Mouse (Mus musculus) adrenal gland, postnatal 4 days (tissue): ENCODE results near the gene Ripply1. TPM values are rescaled to one million over a fixed set of nuclear protein-coding genes. Genes with fewer than 3 reads are reported as not detected.

ENCODE experiments used
- DNase-seq, 2 experiments: peaks; one replicate each; pipeline ENCODE4 v3.0.0; 2021 to 2022; ENCODE audit warnings: low spot score in 2 of 2, mixed read lengths in 2 of 2
- long read RNA-seq, 2 experiments: library from polyadenylated mRNA; stranded (forward); transcript quantifications; one replicate each; pipeline ENCODE4 v2.0.0; 2021
- total RNA-seq, 2 experiments: library from RNA; stranded (reverse); gene quantifications; 2 replicates each; pipeline ENCODE4 v1.2.3; 2021

The Ripply1 gene
- under 1 TPM in 1 of 2 experiments, not detected in 1; 0.40 TPM for total RNA-seq
- long read RNA-seq, experiment 1, result 0 reads
- long read RNA-seq, experiment 2, result 0 reads

GRCm38 (mm10) chrX:139782278-139783044 is at the start of gene Ripply1:
TSS of gene Ripply1 (minus strand) at chrX:139782353.
- DNase-seq, result no peak

- no peak for DNase-seq
Observed at GRCm38 (mm10) chrX:139828363-139829092, 46.4 kb upstream of the Ripply1 start.

GRCm38 (mm10) chrX:139826926-139827325 is 44.8 kb upstream of the Ripply1 start:
- DNase-seq, result no peak

GRCm38 (mm10) chrX:139825402-139825801 is 43.2 kb upstream of the Ripply1 start:
- DNase-seq, result no peak

GRCm38 (mm10) chrX:139815201-139815600 is 33.0 kb upstream of the Ripply1 start:
- no peak for DNase-seq

- no peak for DNase-seq
Observed at GRCm38 (mm10) chrX:139814018-139814635, 32.0 kb upstream of the Ripply1 start.

GRCm38 (mm10) chrX:139813299-139814002 is 31.3 kb upstream of the Ripply1 start:
- DNase-seq, result no peak

- no peak for DNase-seq
Observed at GRCm38 (mm10) chrX:139812636-139813298, 30.6 kb upstream of the Ripply1 start.

GRCm38 (mm10) chrX:139808501-139808900 is 26.3 kb upstream of the Ripply1 start:
- no peak for DNase-seq

GRCm38 (mm10) chrX:139808085-139808484 is 25.9 kb upstream of the Ripply1 start:
- DNase-seq, result no peak

GRCm38 (mm10) chrX:139807391-139807790 is 25.2 kb upstream of the Ripply1 start:
- DNase-seq, result no peak

GRCm38 (mm10) chrX:139805918-139806317 is 23.8 kb upstream of the Ripply1 start:
- DNase-seq, result no peak

GRCm38 (mm10) chrX:139803028-139803427 is 20.9 kb upstream of the Ripply1 start:
- DNase-seq, result no peak

- no peak for DNase-seq
Observed at GRCm38 (mm10) chrX:139800406-139800878, 18.3 kb upstream of the Ripply1 start, which contains the start of gene Cldn2. TSS of gene Cldn2 (plus strand) at chrX:139800828.

- DNase-seq, result no peak
Observed at GRCm38 (mm10) chrX:139799953-139800352, 17.8 kb upstream of the Ripply1 start.

- DNase-seq, result no peak
Observed at GRCm38 (mm10) chrX:139797875-139798274, 15.7 kb upstream of the Ripply1 start.

GRCm38 (mm10) chrX:139796037-139796436 is 13.9 kb upstream of the Ripply1 start:
- no peak for DNase-seq

- no peak for DNase-seq
Observed at GRCm38 (mm10) chrX:139794072-139794845, 12.1 kb upstream of the Ripply1 start.

- no peak for DNase-seq
Observed at GRCm38 (mm10) chrX:139785764-139786163, 3.6 kb upstream of the Ripply1 start.

GRCm38 (mm10) chrX:139783045-139783422 is 881 bp upstream of the Ripply1 start:
- no peak for DNase-seq
